Mouse (Mus musculus): ENCODE data around the gene Mfsd6l. TPM values are rescaled to one million over a fixed set of nuclear protein-coding genes. Genes with fewer than 3 reads are reported as not detected.

Gene Mfsd6l
- total and polyA plus RNA-seq, 2 experiments from 2014 or later, result 0.08 TPM; not detected in 1

GRCm38 (mm10) chr11:68589055-68589809 lies 33.2 kb downstream of the Mfsd6l start:
- TF ChIP-seq CTCF (IDR thresholded peaks at IDR 0.05; ENCODE audit: low read depth) (peak; percentile 90), EP300 (IDR thresholded peaks at IDR 0.05; ENCODE audit: low read depth) (no peak)
- no peak overlapping the region for H3K4me2 ChIP-seq (ENCODE audit: low read depth, low read length)
- no peaks in the 10 kb centered on the region for H3K9me3 ChIP-seq (replicated peaks; ENCODE audit: control insufficient read depth, low read length)
- no peaks in the 10 kb centered on the region for H3K36me3 ChIP-seq (replicated peaks; ENCODE audit: control insufficient read depth, insufficient read depth, low read length)
- WGBS, result 60% methylated on average over 8 of the region's 8 CpGs
- peaks cover 8% of the 10 kb centered on the region for H3K4me1 ChIP-seq (ENCODE audit: control insufficient read depth, insufficient read depth)
- peak; percentile 85 for DNase-seq (ENCODE audit: low spot score)
- no peak overlapping the region for H3K4me3 ChIP-seq (ENCODE audit: low read depth, low read length)
- H3K27me3 ChIP-seq (ENCODE audit: control insufficient read depth, insufficient read depth, low read length), result no peaks in the 10 kb centered on the region
- peak; percentile 75 for ATAC-seq (ENCODE audit: insufficient read depth, low read depth)
- H3K9ac ChIP-seq (replicated peaks; ENCODE audit: low read depth, low read length), result no peak overlapping the region
- H3K27ac ChIP-seq (ENCODE audit: low read depth), result no peak overlapping the region

GRCm38 (mm10) chr11:68591708-68592107 lies 35.7 kb downstream of the Mfsd6l start:
- Histone ChIP-seq H3K27ac (ENCODE audit: low read depth) (no peak overlapping the region), H3K4me1 (ENCODE audit: control insufficient read depth, insufficient read depth) (peaks cover 8% of the 10 kb centered on the region), H3K4me3 (ENCODE audit: low read depth, low read length) (no peak overlapping the region), H3K9ac (replicated peaks; ENCODE audit: low read depth, low read length) (no peak overlapping the region), H3K9me3 (replicated peaks; ENCODE audit: control insufficient read depth, low read length) (no peaks in the 10 kb centered on the region), H3K4me2 (ENCODE audit: low read depth, low read length) (no peak overlapping the region), H3K27me3 (ENCODE audit: control insufficient read depth, insufficient read depth, low read length) (no peaks in the 10 kb centered on the region), H3K36me3 (replicated peaks; ENCODE audit: control insufficient read depth, insufficient read depth, low read length) (no peaks in the 10 kb centered on the region)
- WGBS, result 67% methylated on average over 5 of the region's 5 CpGs
- DNase-seq (ENCODE audit: low spot score) (no peak), ATAC-seq (ENCODE audit: insufficient read depth, low read depth) (no peak)
- TF ChIP-seq CTCF (IDR thresholded peaks at IDR 0.05; ENCODE audit: low read depth), result no peak
- no peak for TF ChIP-seq EP300 (IDR thresholded peaks at IDR 0.05; ENCODE audit: low read depth)

GRCm38 (mm10) chr11:68593247-68593646 lies 37.3 kb downstream of the Mfsd6l start:
- no peaks in the 10 kb centered on the region for H3K9me3 ChIP-seq (replicated peaks; ENCODE audit: control insufficient read depth, low read length)
- no peak overlapping the region for H3K4me3 ChIP-seq (ENCODE audit: low read depth, low read length)
- ATAC-seq (ENCODE audit: insufficient read depth, low read depth), result peak; percentile 62; the same call in 1 of the 2 replicates
- H3K4me2 ChIP-seq (ENCODE audit: low read depth, low read length), result no peak overlapping the region
- H3K36me3 ChIP-seq (replicated peaks; ENCODE audit: control insufficient read depth, insufficient read depth, low read length), result no peaks in the 10 kb centered on the region
- no peaks in the 10 kb centered on the region for H3K27me3 ChIP-seq (ENCODE audit: control insufficient read depth, insufficient read depth, low read length)
- H3K27ac ChIP-seq (ENCODE audit: low read depth), result peak overlapping the region; percentile 8; the same call in 1 of the 2 replicates
- H3K4me1 ChIP-seq (ENCODE audit: control insufficient read depth, insufficient read depth), result peaks cover 8% of the 10 kb centered on the region
- WGBS, result 35% methylated on average over 3 of the region's 3 CpGs
- TF ChIP-seq CTCF (IDR thresholded peaks at IDR 0.05; ENCODE audit: low read depth) (no peak), EP300 (IDR thresholded peaks at IDR 0.05; ENCODE audit: low read depth) (no peak)
- H3K9ac ChIP-seq (replicated peaks; ENCODE audit: low read depth, low read length), result no peak overlapping the region
- peak; percentile 10 for DNase-seq (ENCODE audit: low spot score)

- Histone ChIP-seq H3K36me3 (replicated peaks; ENCODE audit: control insufficient read depth, insufficient read depth, low read length) (no peaks in the 10 kb centered on the region), H3K4me3 (ENCODE audit: low read depth, low read length) (no peak overlapping the region), H3K4me2 (ENCODE audit: low read depth, low read length) (no peak overlapping the region), H3K9ac (replicated peaks; ENCODE audit: low read depth, low read length) (no peak overlapping the region), H3K4me1 (ENCODE audit: control insufficient read depth, insufficient read depth) (peaks cover 36% of the 10 kb centered on the region), H3K27me3 (ENCODE audit: control insufficient read depth, insufficient read depth, low read length) (no peaks in the 10 kb centered on the region), H3K27ac (ENCODE audit: low read depth) (no peak overlapping the region), H3K9me3 (replicated peaks; ENCODE audit: control insufficient read depth, low read length) (no peaks in the 10 kb centered on the region)
- TF ChIP-seq EP300 (IDR thresholded peaks at IDR 0.05; ENCODE audit: low read depth) (no peak), CTCF (IDR thresholded peaks at IDR 0.05; ENCODE audit: low read depth) (no peak)
- ATAC-seq (ENCODE audit: insufficient read depth, low read depth) (no peak), DNase-seq (ENCODE audit: low spot score) (no peak)
- 79% methylated on average over 2 of the region's 2 CpGs for WGBS
These were observed 41.9 kb downstream of the Mfsd6l start for GRCm38 (mm10) chr11:68597912-68598311.

- Histone ChIP-seq H3K4me1 (ENCODE audit: control insufficient read depth, insufficient read depth) (peaks cover 30% of the 10 kb centered on the region), H3K9ac (replicated peaks; ENCODE audit: low read depth, low read length) (no peak overlapping the region), H3K4me3 (ENCODE audit: low read depth, low read length) (no peak overlapping the region), H3K27me3 (ENCODE audit: control insufficient read depth, insufficient read depth, low read length) (no peaks in the 10 kb centered on the region), H3K9me3 (replicated peaks; ENCODE audit: control insufficient read depth, low read length) (no peaks in the 10 kb centered on the region), H3K36me3 (replicated peaks; ENCODE audit: control insufficient read depth, insufficient read depth, low read length) (no peaks in the 10 kb centered on the region), H3K4me2 (ENCODE audit: low read depth, low read length) (no peak overlapping the region), H3K27ac (ENCODE audit: low read depth) (peak overlapping the region; percentile 81)
- ATAC-seq (ENCODE audit: insufficient read depth, low read depth) (peak; percentile 55), DNase-seq (ENCODE audit: low spot score) (peak; percentile 45)
- 14% methylated on average over 6 of the region's 6 CpGs for WGBS
- TF ChIP-seq EP300 (IDR thresholded peaks at IDR 0.05; ENCODE audit: low read depth) (no peak), CTCF (IDR thresholded peaks at IDR 0.05; ENCODE audit: low read depth) (no peak)
These were observed 44.6 kb downstream of the Mfsd6l start for GRCm38 (mm10) chr11:68600551-68601021.

All from heart, postnatal 0 days (tissue).